Mouse (Mus musculus): ENCODE measurements around the gene Akt1s1. TPM values are rescaled to one million over a fixed set of nuclear protein-coding genes. Genes with fewer than 3 reads are reported as not detected.

Gene Akt1s1
- polyA plus RNA-seq, 1 experiment from 2014 or later, result 112 TPM

DNA sequence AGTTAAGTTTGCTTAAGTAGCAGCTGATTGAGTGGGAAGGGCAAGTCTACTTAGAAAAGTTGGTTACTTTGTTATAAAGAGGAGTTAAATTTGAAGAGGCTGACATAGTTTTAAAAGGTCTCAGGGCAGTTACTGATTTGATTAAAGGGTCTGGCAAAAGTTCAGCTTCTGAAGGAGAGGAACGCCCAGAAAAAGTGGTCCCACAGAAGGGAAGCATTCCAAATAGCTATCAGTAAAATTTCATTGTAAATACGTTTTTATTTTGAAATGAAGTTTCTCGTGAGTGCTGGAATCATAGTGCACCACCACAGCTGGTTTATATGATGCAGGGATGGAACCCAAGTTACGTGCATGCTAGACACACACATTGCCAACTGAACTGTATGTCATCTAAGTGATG is 16.0 kb upstream of the Akt1s1 start:
- peaks cover 45% of the 10 kb centered on the region for H3K36me3 ChIP-seq
- 0 out of 2 replicates have a peak overlapping the region, but pooled peaks have one; percentile 52 for H3K27ac ChIP-seq
- no peak for ATAC-seq (ENCODE audit: low FRiP score, low read depth)

DNA sequence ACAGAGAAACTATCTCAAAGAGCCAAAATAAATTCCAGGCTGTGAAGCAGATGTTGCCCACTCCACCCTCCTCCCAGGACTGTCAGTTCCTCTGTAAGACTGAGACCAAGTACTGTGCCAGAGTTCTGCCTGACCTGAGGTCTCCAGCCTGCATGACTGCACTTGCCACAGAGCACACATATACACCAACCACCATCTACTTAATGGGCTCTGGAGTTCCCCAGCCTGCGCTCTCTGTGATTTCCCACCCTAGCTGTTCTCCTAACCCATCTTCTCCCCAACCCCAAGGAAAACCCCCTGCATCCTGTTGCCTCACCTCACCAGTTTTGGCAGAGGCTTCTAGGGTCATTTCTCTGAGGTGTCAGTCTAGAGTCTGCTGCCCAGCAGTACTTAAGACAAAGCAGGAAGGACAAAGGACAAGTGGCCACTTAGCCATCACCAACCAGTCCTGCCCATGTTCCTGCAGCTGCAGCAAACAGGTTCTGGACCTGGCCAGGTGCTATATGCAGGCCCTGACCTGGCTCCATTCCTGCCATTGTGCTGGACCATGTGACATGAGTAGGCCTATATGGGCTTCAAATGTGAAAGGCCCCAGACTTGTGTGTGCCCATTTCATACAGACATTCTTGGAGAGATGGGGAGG is 13.3 kb upstream of the Akt1s1 start:
- Histone ChIP-seq H3K9me3 (no peaks in the 10 kb centered on the region), H3K4me2 (replicated peaks) (no peak overlapping the region), H3K4me1 (peaks cover 31% of the 10 kb centered on the region), H3K36me3 (peaks cover 19% of the 10 kb centered on the region), H3K27me3 (peaks cover 28% of the 10 kb centered on the region), H3K27ac (no peak overlapping the region), H3K9ac (no peak overlapping the region), H3K4me3 (no peak overlapping the region)
- no peak for ATAC-seq (ENCODE audit: low FRiP score, low read depth)
- WGBS, result 97% methylated on average over 1 of the region's 1 CpGs

More for the DNA sequence above, 16.0 kb upstream of the Akt1s1 start:
- H3K9ac ChIP-seq, result no peak overlapping the region
- H3K4me3 ChIP-seq, result no peak overlapping the region
- peaks cover under 1% of the 10 kb centered on the region for H3K27me3 ChIP-seq
- no peak overlapping the region for H3K4me2 ChIP-seq (replicated peaks)
- no peaks in the 10 kb centered on the region for H3K9me3 ChIP-seq
- WGBS, result 47% methylated on average over 4 of the region's 4 CpGs
- peaks cover 17% of the 10 kb centered on the region for H3K4me1 ChIP-seq

DNA sequence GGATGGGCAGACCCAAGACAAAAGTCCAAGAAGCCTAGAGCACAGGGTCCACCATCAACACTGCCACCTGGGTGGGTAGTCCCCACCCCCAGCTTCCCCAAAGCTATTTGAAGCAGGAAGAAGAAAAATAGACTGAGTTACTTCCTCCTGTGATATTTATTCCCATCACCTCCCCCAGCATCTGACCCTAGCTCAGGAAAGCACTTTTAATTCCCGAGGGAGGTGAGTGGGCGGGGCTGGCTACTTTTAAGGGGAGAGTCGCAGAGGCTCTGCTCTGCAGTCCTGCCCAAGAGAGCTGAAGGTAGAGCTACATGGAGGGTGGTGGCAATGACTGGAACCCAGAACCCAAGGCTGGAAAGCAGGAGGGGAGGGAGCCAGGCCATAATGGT is 12.8 kb upstream of the Akt1s1 start:
- H3K36me3 ChIP-seq, result peaks cover 19% of the 10 kb centered on the region
- 45% methylated on average over 3 of the region's 3 CpGs for WGBS
- no peak overlapping the region for H3K4me2 ChIP-seq (replicated peaks)
- peaks cover 33% of the 10 kb centered on the region for H3K27me3 ChIP-seq
- no peak overlapping the region for H3K9ac ChIP-seq
- H3K4me3 ChIP-seq, result no peak overlapping the region
- peaks cover 31% of the 10 kb centered on the region for H3K4me1 ChIP-seq
- ATAC-seq (ENCODE audit: low FRiP score, low read depth), result no peak
- H3K9me3 ChIP-seq, result no peaks in the 10 kb centered on the region
- H3K27ac ChIP-seq, result no peak overlapping the region

DNA sequence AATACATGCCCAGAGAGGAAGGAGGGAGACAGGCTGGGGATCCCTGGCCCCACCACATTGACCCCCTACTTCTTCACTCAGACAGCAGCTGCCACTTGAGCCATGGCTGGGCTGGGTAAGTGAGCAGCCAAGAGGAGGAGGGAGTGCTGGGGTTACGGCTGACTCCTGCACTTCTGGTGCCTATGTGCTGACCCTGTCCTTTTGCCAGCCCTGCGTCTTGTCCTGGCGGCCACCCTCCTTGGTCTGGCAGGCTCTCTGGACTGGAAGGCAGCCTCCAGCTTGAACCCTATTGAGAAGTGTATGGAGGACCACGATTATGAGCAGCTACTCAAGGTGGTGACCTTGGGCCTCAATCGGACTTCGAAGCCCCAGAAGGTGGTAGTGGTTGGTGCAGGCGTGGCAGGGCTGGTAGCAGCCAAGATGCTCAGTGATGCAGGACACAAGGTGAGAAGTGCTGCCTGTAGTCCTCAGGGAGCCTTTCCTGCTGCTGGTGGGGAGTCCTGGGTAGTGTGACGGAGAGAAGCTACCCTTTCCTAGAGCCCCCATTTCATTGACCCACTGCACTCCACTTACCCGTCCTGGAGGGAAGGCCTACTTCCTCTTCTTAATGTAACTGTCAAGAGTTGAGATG is 12.3 kb upstream of the Akt1s1 start:
- H3K27ac ChIP-seq, result no peak overlapping the region
- 83% methylated on average over 9 of the region's 9 CpGs for WGBS

DNA sequence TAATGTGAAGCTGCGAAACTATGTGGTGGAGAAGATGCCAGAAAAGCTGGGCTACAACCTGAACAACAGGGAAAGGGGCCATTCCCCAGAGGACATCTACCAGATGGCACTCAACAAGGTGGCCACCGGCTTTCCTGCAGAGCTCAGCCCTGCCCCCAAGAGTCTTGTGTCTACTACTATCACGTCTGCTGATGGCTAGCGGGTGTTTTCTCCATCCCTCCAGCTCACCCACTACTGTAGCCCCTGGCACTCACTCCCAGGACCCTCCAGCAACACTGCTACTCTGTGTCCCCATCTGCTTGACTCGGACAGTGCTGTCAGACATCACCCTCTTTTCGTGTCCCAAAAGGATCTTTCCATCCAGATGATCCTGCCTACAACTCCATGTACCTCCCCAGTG is 10.7 kb upstream of the Akt1s1 start:
- Histone ChIP-seq H3K9ac (no peak overlapping the region), H3K27ac (no peak overlapping the region), H3K4me3 (no peak overlapping the region), H3K36me3 (peaks cover 28% of the 10 kb centered on the region), H3K4me1 (peaks cover 15% of the 10 kb centered on the region), H3K27me3 (peaks cover 48% of the 10 kb centered on the region), H3K4me2 (replicated peaks) (no peak overlapping the region), H3K9me3 (no peaks in the 10 kb centered on the region)
- 87% methylated on average over 6 of the region's 6 CpGs for WGBS
- no peak for ATAC-seq (ENCODE audit: low FRiP score, low read depth)

More for the DNA sequence above, 12.3 kb upstream of the Akt1s1 start:
- no peaks in the 10 kb centered on the region for H3K9me3 ChIP-seq
- ATAC-seq (ENCODE audit: low FRiP score, low read depth), result no peak
- H3K4me1 ChIP-seq, result peaks cover 26% of the 10 kb centered on the region
- H3K4me2 ChIP-seq (replicated peaks), result no peak overlapping the region
- H3K4me3 ChIP-seq, result no peak overlapping the region
- peaks cover 19% of the 10 kb centered on the region for H3K36me3 ChIP-seq
- H3K9ac ChIP-seq, result no peak overlapping the region
- H3K27me3 ChIP-seq, result peaks cover 39% of the 10 kb centered on the region

DNA sequence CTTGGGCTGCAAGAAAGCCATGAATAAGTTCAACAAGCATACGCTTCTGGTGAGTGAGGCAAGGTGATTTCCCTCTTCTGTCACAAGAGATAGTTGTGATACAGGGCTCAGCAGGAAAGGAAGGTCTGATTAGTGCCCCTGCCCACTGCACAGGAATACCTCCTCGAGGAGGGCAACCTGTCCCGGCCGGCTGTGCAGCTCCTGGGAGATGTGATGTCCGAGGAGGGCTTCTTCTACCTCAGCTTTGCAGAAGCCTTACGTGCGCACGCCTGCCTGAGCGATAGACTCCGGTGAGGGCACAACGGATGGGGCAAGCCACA is 9.7 kb upstream of the Akt1s1 start:
- WGBS, result 30% methylated on average over 11 of the region's 11 CpGs
- peaks cover 48% of the 10 kb centered on the region for H3K27me3 ChIP-seq

DNA sequence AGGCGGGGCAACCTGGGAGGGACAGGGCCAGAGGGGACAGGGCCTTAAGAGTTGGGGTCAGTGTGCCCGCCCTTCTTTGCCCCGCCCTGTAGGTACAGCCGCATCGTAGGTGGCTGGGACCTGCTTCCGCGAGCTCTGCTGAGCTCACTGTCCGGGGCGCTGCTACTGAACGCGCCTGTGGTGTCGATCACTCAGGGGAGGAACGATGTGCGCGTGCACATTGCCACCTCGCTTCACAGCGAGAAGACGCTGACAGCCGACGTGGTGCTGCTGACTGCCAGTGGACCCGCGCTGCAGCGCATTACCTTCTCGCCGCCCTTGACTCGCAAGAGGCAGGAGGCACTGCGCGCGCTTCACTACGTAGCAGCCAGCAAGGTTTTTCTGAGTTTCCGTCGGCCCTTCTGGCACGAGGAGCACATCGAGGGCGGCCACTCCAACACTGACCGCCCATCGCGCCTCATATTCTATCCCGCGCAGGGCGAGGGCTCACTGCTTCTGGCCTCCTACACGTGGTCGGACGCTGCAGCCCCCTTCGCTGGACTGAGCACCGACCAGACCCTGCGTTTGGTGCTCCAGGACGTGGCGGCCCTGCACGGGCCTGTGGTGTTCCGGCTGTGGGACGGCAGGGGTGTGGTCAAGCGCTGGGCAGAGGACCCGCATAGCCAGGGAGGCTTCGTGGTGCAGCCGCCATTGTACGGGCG is 9.2 kb upstream of the Akt1s1 start:
- H3K36me3 ChIP-seq, result peaks cover 43% of the 10 kb centered on the region

More for the DNA sequence above, 9.7 kb upstream of the Akt1s1 start:
- Histone ChIP-seq H3K9ac (peak overlapping the region; percentile 67), H3K27ac (no peak overlapping the region), H3K36me3 (peaks cover 38% of the 10 kb centered on the region), H3K4me3 (peak overlapping the region; percentile 39), H3K9me3 (no peaks in the 10 kb centered on the region), H3K4me2 (replicated peaks) (peak overlapping the region; percentile 70), H3K4me1 (peaks cover 15% of the 10 kb centered on the region)
- no peak for ATAC-seq (ENCODE audit: low FRiP score, low read depth)

DNA sequence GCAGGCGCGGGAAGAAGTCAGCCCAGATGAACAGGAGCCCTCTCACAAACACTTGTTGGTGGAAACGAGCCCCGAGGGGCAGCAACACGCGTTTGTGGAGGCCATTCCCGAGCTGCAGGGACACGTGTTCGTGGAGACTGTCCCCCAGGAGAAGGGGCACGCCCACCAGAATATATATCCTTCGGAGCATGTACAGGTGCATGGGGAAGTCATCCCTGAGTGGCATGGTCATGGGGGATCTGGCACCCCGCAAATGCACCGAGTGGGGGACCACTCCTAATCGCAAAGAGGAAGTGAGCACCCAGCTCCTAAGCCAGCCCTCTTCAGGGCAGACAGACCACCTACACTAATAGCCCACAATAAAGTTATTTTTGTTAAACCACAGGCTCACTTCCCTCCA is 8.4 kb upstream of the Akt1s1 start:
- H3K9ac ChIP-seq, result peak overlapping the region; percentile 67
- H3K9me3 ChIP-seq, result no peaks in the 10 kb centered on the region

More for the DNA sequence above, 9.2 kb upstream of the Akt1s1 start:
- H3K9me3 ChIP-seq, result no peaks in the 10 kb centered on the region
- H3K4me2 ChIP-seq (replicated peaks), result peak overlapping the region; percentile 70
- WGBS, result 1% methylated on average over 58 of the region's 58 CpGs
- no peak overlapping the region for H3K27ac ChIP-seq
- peak overlapping the region; percentile 39 for H3K4me3 ChIP-seq
- ATAC-seq (ENCODE audit: low FRiP score, low read depth), result peak; percentile 25
- peak overlapping the region; percentile 67 for H3K9ac ChIP-seq
- peaks cover 48% of the 10 kb centered on the region for H3K27me3 ChIP-seq
- peaks cover 15% of the 10 kb centered on the region for H3K4me1 ChIP-seq

DNA sequence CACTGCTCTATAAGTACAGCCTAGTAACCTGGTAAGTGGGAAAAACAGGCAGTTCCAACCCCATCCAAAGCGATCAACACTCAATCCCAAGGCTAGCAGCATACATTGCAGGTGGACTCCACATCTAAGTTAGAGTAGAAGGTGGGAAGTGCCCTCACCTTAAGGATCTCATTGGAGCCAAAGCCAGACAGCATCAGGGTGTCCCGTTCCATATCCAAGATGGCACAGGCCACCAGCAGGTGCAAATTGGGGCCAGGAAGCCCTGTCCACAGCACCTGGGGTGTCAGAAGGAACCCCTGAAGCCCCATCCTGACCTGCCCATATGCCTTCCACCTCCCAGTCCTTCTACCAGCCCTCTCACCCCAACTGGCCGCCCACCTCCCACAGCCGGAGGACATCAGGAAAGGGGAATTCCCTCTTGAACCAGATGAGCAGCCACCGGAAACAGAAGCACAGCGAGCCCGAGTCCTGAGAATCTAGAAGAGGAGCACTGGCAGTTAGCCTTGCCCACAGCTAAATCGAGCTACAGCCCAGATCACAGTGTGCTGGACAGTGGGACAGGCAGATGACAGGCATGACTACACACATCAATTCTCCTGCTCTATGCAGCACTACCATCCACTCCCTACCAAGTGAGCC is 6.8 kb upstream of the Akt1s1 start:
- H3K4me1 ChIP-seq, result peaks cover 15% of the 10 kb centered on the region
- WGBS, result 91% methylated on average over 8 of the region's 8 CpGs
- ATAC-seq (ENCODE audit: low FRiP score, low read depth), result no peak
- no peak overlapping the region for H3K4me2 ChIP-seq (replicated peaks)
- H3K27me3 ChIP-seq, result peaks cover 48% of the 10 kb centered on the region
- H3K36me3 ChIP-seq, result peaks cover 66% of the 10 kb centered on the region
- H3K4me3 ChIP-seq, result no peak overlapping the region
- H3K27ac ChIP-seq, result no peak overlapping the region
- H3K9me3 ChIP-seq, result no peaks in the 10 kb centered on the region
- no peak overlapping the region for H3K9ac ChIP-seq

More for the DNA sequence above, 8.4 kb upstream of the Akt1s1 start:
- H3K4me2 ChIP-seq (replicated peaks), result peak overlapping the region; percentile 70
- peak overlapping the region; percentile 39; the same call in 1 of the 2 replicates for H3K4me3 ChIP-seq
- ATAC-seq (ENCODE audit: low FRiP score, low read depth), result no peak
- peaks cover 48% of the 10 kb centered on the region for H3K27me3 ChIP-seq
- H3K36me3 ChIP-seq, result peaks cover 51% of the 10 kb centered on the region
- no peak overlapping the region for H3K27ac ChIP-seq
- 49% methylated on average over 14 of the region's 14 CpGs for WGBS
- peaks cover 15% of the 10 kb centered on the region for H3K4me1 ChIP-seq

DNA sequence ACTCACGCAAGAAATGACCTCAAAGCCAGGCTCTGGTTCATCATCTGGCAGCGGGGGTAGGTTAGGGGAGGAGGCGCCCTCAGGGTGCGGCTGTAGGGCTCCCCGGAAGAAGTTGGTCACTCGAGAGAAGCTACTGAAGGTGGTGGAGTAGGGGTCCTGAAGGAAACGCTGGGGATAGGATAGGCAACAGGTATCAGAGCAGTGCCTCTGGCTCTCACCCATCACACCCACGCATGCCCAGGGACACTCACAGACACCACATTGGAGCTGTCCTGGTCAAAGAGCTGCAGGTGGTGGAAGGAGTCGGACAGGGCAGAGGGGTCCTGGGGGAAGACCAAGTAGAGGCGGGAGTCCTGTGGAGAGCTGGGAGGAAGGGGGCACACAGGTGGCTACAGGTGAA is 3.8 kb upstream of the Akt1s1 start:
- Histone ChIP-seq H3K27me3 (peaks cover 25% of the 10 kb centered on the region), H3K4me1 (peaks cover 16% of the 10 kb centered on the region), H3K36me3 (peaks cover 67% of the 10 kb centered on the region), H3K4me2 (replicated peaks) (no peak overlapping the region), H3K9ac (no peak overlapping the region), H3K27ac (no peak overlapping the region), H3K9me3 (no peaks in the 10 kb centered on the region), H3K4me3 (no peak overlapping the region)
- WGBS, result 91% methylated on average over 10 of the region's 10 CpGs
- ATAC-seq (ENCODE audit: low FRiP score, low read depth), result no peak

DNA sequence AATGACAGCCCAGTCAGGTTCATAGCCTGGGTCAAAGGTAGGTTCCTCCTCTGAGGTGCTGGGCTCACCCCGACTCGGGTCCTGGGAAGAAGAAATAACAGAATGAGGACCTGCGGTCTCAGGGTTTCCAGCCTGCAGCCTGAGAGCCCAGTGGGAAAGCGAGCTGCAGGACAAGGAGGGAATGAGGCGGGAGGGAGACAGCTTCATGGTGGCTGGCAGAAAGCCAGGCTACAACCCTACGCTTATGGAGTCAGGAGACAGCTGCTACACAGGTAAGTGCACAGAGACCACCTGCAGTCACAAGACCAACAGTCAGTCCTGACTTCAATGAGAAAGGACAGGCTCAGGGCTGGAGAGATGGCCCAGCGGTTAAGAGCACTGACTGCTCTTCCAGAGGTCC is 2.0 kb upstream of the Akt1s1 start:
- Histone ChIP-seq H3K4me1 (peaks cover 25% of the 10 kb centered on the region), H3K4me2 (replicated peaks) (no peak overlapping the region), H3K27ac (no peak overlapping the region), H3K9ac (no peak overlapping the region), H3K36me3 (peaks cover 58% of the 10 kb centered on the region), H3K4me3 (no peak overlapping the region), H3K9me3 (no peaks in the 10 kb centered on the region), H3K27me3 (peaks cover 7% of the 10 kb centered on the region)
- no peak for ATAC-seq (ENCODE audit: low FRiP score, low read depth)
- WGBS, result 91% methylated on average over 7 of the region's 7 CpGs

DNA sequence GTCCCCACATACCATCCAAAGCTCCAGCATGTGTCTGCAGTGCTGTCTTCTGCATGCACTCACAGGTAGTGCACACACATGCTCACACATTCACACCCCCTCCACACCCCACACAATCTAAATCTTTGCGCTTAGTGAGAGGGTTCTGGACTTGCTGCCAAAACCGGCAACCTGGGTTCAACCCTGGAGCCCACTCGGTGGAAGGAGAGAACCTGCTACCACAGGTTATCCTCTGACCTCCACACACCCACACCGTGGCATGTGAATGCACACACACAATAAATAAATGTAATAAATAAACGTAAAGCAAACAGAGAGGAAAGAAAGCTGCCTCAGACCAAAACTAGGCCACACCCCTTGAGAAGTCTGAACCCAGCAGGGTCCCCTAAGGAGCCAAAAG is 1.0 kb upstream of the Akt1s1 start:
- Histone ChIP-seq H3K9me3 (no peaks in the 10 kb centered on the region), H3K27ac (no peak overlapping the region), H3K4me2 (replicated peaks) (peak overlapping the region; percentile 94), H3K27me3 (no peaks in the 10 kb centered on the region), H3K9ac (peak overlapping the region; percentile 64), H3K4me1 (peaks cover 31% of the 10 kb centered on the region), H3K4me3 (peak overlapping the region; percentile 79), H3K36me3 (peaks cover 52% of the 10 kb centered on the region)
- ATAC-seq (ENCODE audit: low FRiP score, low read depth), result no peak
- WGBS, result 70% methylated on average over 5 of the region's 5 CpGs
